Mouse (Mus musculus) R1 (cell line): ENCODE measurements around the gene Krr1.

ENCODE experiments used
- DNase-seq: peaks from one replicate; pipeline ENCODE4 v3.0.0-alpha.2; 2018; ENCODE audit warnings: low read depth, low spot score

Krr1 gene

GRCm38 (mm10) chr10:111972542-111973361 lies at the start of gene Krr1:
Gene Krr1 (plus strand): TSS chr10:111972664.
- DNase-seq, result peak; percentile 99

- no peak for DNase-seq
These were observed 48.8 kb upstream of the Krr1 start for GRCm38 (mm10) chr10:111923503-111924135.

- DNase-seq, result no peak
These were observed 48.3 kb upstream of the Krr1 start for GRCm38 (mm10) chr10:111924141-111924540.

GRCm38 (mm10) chr10:111924716-111925488 lies 47.6 kb upstream of the Krr1 start:
- no peak for DNase-seq

GRCm38 (mm10) chr10:111925489-111925860 lies 47.0 kb upstream of the Krr1 start:
- peak; percentile 89 for DNase-seq

- peak; percentile 45 for DNase-seq
These were observed 39.7 kb upstream of the Krr1 start for GRCm38 (mm10) chr10:111932621-111933345.

- no peak for DNase-seq
These were observed 37.3 kb upstream of the Krr1 start for GRCm38 (mm10) chr10:111935207-111935606.

- no peak for DNase-seq
These were observed 36.4 kb upstream of the Krr1 start for GRCm38 (mm10) chr10:111936021-111936420.

GRCm38 (mm10) chr10:111936491-111937145 lies 35.8 kb upstream of the Krr1 start:
- DNase-seq, result no peak

- no peak for DNase-seq
These were observed 35.3 kb upstream of the Krr1 start for GRCm38 (mm10) chr10:111937146-111937534.

- no peak for DNase-seq
These were observed 29.4 kb upstream of the Krr1 start for GRCm38 (mm10) chr10:111943026-111943425.

GRCm38 (mm10) chr10:111945563-111945962 lies 26.9 kb upstream of the Krr1 start:
- no peak for DNase-seq

GRCm38 (mm10) chr10:111948041-111948440 lies 24.4 kb upstream of the Krr1 start:
- DNase-seq, result no peak

GRCm38 (mm10) chr10:111949008-111949407 lies 23.5 kb upstream of the Krr1 start:
- no peak for DNase-seq

- no peak for DNase-seq
These were observed 16.6 kb upstream of the Krr1 start for GRCm38 (mm10) chr10:111955836-111956235.

GRCm38 (mm10) chr10:111957271-111958045 lies 15.0 kb upstream of the Krr1 start:
- DNase-seq, result peak; percentile 81

GRCm38 (mm10) chr10:111958046-111958421 lies 14.4 kb upstream of the Krr1 start:
- no peak for DNase-seq

GRCm38 (mm10) chr10:111959353-111959752 lies 13.1 kb upstream of the Krr1 start:
- DNase-seq, result no peak

GRCm38 (mm10) chr10:111960459-111960858 lies 12.0 kb upstream of the Krr1 start:
- no peak for DNase-seq

- no peak for DNase-seq
These were observed 6.1 kb upstream of the Krr1 start for GRCm38 (mm10) chr10:111966394-111966793.
